Mouse (Mus musculus): ENCODE results near the gene Olfr670.
"Not testable (repeated sequence)": the region's sequence is repeated elsewhere in the genome, so short reads cannot be mapped to it uniquely, and the experiment has no call there.

Olfr670 gene

DNA sequence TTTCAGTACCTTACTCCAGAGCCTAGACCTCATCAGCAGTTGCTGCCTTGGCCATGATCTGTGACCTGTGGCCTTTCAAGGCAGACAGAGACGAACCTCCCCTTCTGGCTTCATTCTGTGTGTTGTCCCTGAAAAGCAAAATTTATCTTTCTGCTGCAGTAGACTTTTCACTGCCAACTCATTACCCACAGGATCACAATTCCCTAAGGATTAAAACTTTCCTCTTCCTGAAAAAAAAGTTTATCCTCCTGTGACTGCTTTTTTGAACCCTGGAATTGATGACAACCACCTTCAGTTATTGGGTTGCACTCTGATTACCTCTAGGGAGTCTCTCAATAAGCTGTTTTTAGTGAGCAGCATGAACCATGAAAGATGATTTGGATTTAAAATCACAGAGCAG lies at the start of gene Olfr670:
Gene Olfr670, minus strand, starts transcription at position 101 of the 400 bp plus-strand sequence.
- no peak for DNase-seq (ENCODE audit: low read depth, low spot score)

DNA sequence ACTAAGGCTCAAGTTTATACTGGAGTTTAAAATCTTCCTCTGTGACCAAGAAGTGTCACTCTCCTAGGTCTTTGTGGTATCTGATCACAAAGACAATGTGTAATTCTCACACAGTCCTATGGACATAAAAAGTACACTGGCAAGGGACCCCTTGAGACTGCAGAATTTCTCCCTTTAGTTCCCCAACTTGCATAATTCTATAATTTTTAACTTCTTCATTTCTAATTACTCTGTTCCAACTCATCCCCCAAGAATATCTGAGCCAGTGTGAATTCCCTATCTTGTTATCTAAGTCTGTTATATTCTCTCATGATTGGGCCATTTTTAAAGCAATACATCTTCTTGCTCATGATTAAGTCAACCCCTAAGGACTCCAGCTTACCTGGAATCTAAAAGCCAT lies 39.5 kb upstream of the Olfr670 start, which contains the start of gene Olfr672:
Gene Olfr672, minus strand, starts transcription at position 101 of the 400 bp plus-strand sequence.
- no peak for DNase-seq (ENCODE audit: low read depth, low spot score)

- DNase-seq (ENCODE audit: low read depth, low spot score) = no peak
Measured at GRCm38 (mm10) chr7:104979026-104979425, 16.6 kb upstream of the Olfr670 start, which contains the start of gene Olfr671. Gene Olfr671, minus strand, starts transcription at chr7:104979126.

GRCm38 (mm10) chr7:104972507-104972906 lies 10.1 kb upstream of the Olfr670 start:
- DNase-seq (ENCODE audit: low read depth, low spot score) = not testable (repeated sequence)

- not testable (repeated sequence) for DNase-seq (ENCODE audit: low read depth, low spot score)
Measured at GRCm38 (mm10) chr7:104950234-104950633, 12.2 kb downstream of the Olfr670 start.

DNA sequence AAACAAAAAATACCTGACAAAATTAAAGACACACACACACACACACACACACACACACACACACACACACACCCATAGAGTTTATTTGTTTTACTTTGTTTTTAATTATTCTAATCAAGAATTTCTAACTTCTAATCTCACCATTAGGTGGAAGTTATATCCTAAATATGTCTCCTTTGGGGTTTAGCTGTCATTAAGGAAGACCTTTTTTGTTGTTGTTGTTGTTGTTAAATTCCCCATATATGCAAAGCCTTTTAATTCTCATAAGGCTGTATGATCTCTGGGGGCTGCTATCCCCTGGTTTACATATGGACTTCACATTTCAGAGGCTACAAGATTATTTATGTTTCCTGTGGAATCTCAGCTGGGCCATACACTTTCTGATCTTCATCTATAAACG lies 28.5 kb downstream of the Olfr670 start, which contains the start of gene Olfr669:
Gene Olfr669, plus strand, starts transcription at position 301 of the 400 bp plus-strand sequence.
- DNase-seq (ENCODE audit: low read depth, low spot score) = no peak

GRCm38 (mm10) chr7:104927957-104928356 lies 34.5 kb downstream of the Olfr670 start, which contains the start of gene Olfr668:
Gene Olfr668, minus strand, starts transcription at chr7:104928057.
- no peak for DNase-seq (ENCODE audit: low read depth, low spot score)

DNA sequence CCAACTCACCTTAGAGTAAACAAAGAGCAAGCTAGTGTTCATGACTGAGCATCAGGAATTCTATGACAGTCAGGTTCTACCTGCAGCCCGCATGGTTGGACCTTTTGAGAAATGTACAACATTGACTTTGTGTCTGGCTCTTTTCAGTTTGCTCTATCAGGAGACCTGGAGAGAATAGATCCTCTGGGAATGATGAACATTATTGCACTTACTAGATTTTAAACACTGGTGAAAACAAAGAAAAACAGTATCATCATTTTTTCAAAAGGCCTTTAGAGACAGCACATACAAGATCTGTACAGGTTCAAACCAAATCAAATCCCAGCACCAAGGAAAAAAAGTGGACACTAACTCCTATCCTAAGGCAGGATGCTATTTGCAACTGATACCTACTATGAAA lies 41.0 kb downstream of the Olfr670 start, which contains the start of gene Olfr667:
Gene Olfr667, minus strand, starts transcription at position 101 of the 400 bp plus-strand sequence.
- no peak for DNase-seq (ENCODE audit: low read depth, low spot score)
